Mouse (Mus musculus) cerebellum, adult 18-20 months (tissue): ENCODE measurements around the gene Topbp1.
"Not testable (repeated sequence)": the region's sequence is repeated elsewhere in the genome, so short reads cannot be mapped to it uniquely, and the experiment has no call there.

Source experiments
- DNase-seq, 2 experiments: peaks; one replicate each; pipeline ENCODE4 v3.0.0; 2021

Topbp1 gene

GRCm38 (mm10) chr9:103353500-103354260 lies 48.7 kb downstream of the Topbp1 start:
- DNase-seq, result not testable (repeated sequence)

GRCm38 (mm10) chr9:103357893-103358292 lies 52.9 kb downstream of the Topbp1 start:
- DNase-seq, result no peak

GRCm38 (mm10) chr9:103358545-103358944 lies 53.5 kb downstream of the Topbp1 start:
- DNase-seq, result no peak

GRCm38 (mm10) chr9:103360642-103361041 lies 55.6 kb downstream of the Topbp1 start:
- no peak for DNase-seq

GRCm38 (mm10) chr9:103363088-103363487 lies 58.1 kb downstream of the Topbp1 start:
- DNase-seq, result no peak

GRCm38 (mm10) chr9:103363730-103364417 lies 58.9 kb downstream of the Topbp1 start:
- DNase-seq, result peak; percentile 20

GRCm38 (mm10) chr9:103364601-103365289 lies 59.7 kb downstream of the Topbp1 start:
- DNase-seq, result peak; percentile 52 to 78

- peak; percentile 98 to 100 for DNase-seq
Observed at GRCm38 (mm10) chr9:103365290-103366247, 60.6 kb downstream of the Topbp1 start, which contains the start of gene Cdv3. Cdv3 (minus strand) TSS chr9:103365840.

GRCm38 (mm10) chr9:103366356-103366755 lies 61.3 kb downstream of the Topbp1 start:
- no peak for DNase-seq

GRCm38 (mm10) chr9:103369951-103370350 lies 64.9 kb downstream of the Topbp1 start:
- DNase-seq, result no peak

GRCm38 (mm10) chr9:103372271-103373010 lies 67.4 kb downstream of the Topbp1 start:
- no peak for DNase-seq

GRCm38 (mm10) chr9:103376346-103377320 lies 71.6 kb downstream of the Topbp1 start:
- no peak for DNase-seq

GRCm38 (mm10) chr9:103378686-103379085 lies 73.7 kb downstream of the Topbp1 start:
- peak; percentile 21 to 22 for DNase-seq

GRCm38 (mm10) chr9:103379199-103379598 lies 74.2 kb downstream of the Topbp1 start:
- DNase-seq, result no peak

GRCm38 (mm10) chr9:103380566-103380965 lies 75.6 kb downstream of the Topbp1 start:
- no peak for DNase-seq

- no peak for DNase-seq
Observed at GRCm38 (mm10) chr9:103382989-103383388, 78.0 kb downstream of the Topbp1 start.

GRCm38 (mm10) chr9:103383576-103383975 lies 78.6 kb downstream of the Topbp1 start:
- DNase-seq, result no peak

GRCm38 (mm10) chr9:103384141-103384796 lies 79.3 kb downstream of the Topbp1 start:
- no peak for DNase-seq

- no peak for DNase-seq
Observed at GRCm38 (mm10) chr9:103385600-103385999, 80.6 kb downstream of the Topbp1 start.

GRCm38 (mm10) chr9:103386573-103386972 lies 81.6 kb downstream of the Topbp1 start:
- DNase-seq, result no peak
